ENCODE assay signal across 26 mouse cellular contexts in the genomic region with DNA sequence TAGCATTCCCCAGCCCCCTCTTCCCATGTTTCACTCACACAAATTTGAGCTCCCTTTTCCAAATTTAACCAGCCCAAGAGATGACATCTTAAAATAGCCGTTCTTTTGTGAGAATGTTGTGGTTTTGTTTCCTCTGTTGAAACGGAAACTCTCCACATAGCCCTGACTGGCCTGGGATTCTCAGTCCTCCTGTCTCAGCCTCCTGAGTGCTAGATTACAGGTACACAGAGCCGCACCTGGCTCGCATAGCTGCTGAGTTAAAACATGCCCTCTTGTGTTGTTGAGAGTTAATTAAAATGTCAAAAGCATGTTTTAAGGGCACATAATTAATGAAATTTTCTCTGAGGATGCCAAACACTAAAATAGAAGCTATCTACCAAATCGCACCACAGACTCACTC. TPM values are rescaled to one million over a fixed set of nuclear protein-coding genes. Genes with fewer than 3 reads are reported as not detected.
DNase-seq lines count a peak whose midpoint lies in the region; ATAC-seq and TF ChIP-seq lines count a peak whose summit lies in the region.
"Had no signal": no experiment of that assay in that cellular context is flagged by ENCODE, and none has a peak within 500 bp of the region (broad histone marks: within the 10 kb centered on the region; RNA-seq: fewer than 3 reads in every experiment).

No protein-coding gene starts in this region.

- WGBS in midbrain, embryonic 11.5 days = 86% methylated on average over 5 of the region's 5 CpGs
- WGBS in midbrain, embryonic 14.5 days = 90% methylated on average over 5 of the region's 5 CpGs

- no peak overlapping the region for H3K4me3 ChIP-seq in layer of hippocampus, adult 2 months
- no peak overlapping the region for H3K4me3 ChIP-seq in midbrain, embryonic 11.5 days (ENCODE audit: low read depth, low read length)
- no peak overlapping the region for H3K4me3 ChIP-seq in midbrain, embryonic 14.5 days (replicated peaks; ENCODE audit: low read depth, low read length)
- H3K4me3 ChIP-seq: embryonic facial prominence, embryonic 10.5 days; embryonic facial prominence, embryonic 12.5 days; forebrain, embryonic 13.5 days; forebrain, embryonic 15.5 days had no signal

- DNase-seq in frontal cortex, postnatal 10 days (ENCODE audit: low spot score in 2 of 2) = no peak
- no peak for DNase-seq in layer of hippocampus, adult 2 months (ENCODE audit: low spot score in 2 of 2)
- DNase-seq in layer of hippocampus, adult 9-10 months (ENCODE audit: low spot score) = no peak
- peak; percentile 57 for DNase-seq in midbrain, embryonic 11.5 days (ENCODE audit: low spot score, missing footprints)
- no peak for DNase-seq in midbrain, embryonic 14.5 days
- DNase-seq: adrenal gland, adult 8-10 months; adrenal gland, postnatal 14 days; adrenal gland, postnatal 36 days; B cell, adult 2 months; cerebellum, adult 11-12 months; cerebellum, adult 2 months; cerebellum, adult 9-10 months; cerebellum, postnatal 10 days; cerebellum, postnatal 25 days had no signal

- no peak overlapping the region for H3K4me2 ChIP-seq in midbrain, embryonic 11.5 days
- H3K4me2 ChIP-seq in midbrain, embryonic 14.5 days (ENCODE audit: low read length) = no peak overlapping the region
- H3K4me2 ChIP-seq: embryonic facial prominence, embryonic 12.5 days; forebrain, embryonic 13.5 days; forebrain, embryonic 15.5 days had no signal

- H3K27me3 ChIP-seq in midbrain, embryonic 11.5 days (ENCODE audit: control insufficient read depth, insufficient read depth, low read length) = no peaks in the 10 kb centered on the region
- H3K27me3 ChIP-seq in midbrain, embryonic 14.5 days (ENCODE audit: control insufficient read depth, insufficient read depth, low read length) = no peaks in the 10 kb centered on the region
- H3K27me3 ChIP-seq: CH12.LX; embryonic facial prominence, embryonic 12.5 days; forebrain, embryonic 13.5 days; forebrain, embryonic 15.5 days; Patski had no signal

- H3K9me3 ChIP-seq in midbrain, embryonic 11.5 days (ENCODE audit: control insufficient read depth, low read length) = no peaks in the 10 kb centered on the region
- no peaks in the 10 kb centered on the region for H3K9me3 ChIP-seq in midbrain, embryonic 14.5 days (ENCODE audit: control insufficient read depth, low read length)
- H3K9me3 ChIP-seq: embryonic facial prominence, embryonic 10.5 days; embryonic facial prominence, embryonic 12.5 days; forebrain, embryonic 13.5 days; forebrain, embryonic 15.5 days; G1E had no signal

- H3K27ac ChIP-seq in layer of hippocampus, adult 2 months = peak overlapping the region; percentile 28; the same call in 1 of the 2 replicates
- no peak overlapping the region for H3K27ac ChIP-seq in midbrain, embryonic 11.5 days (ENCODE audit: low read depth, low read length)
- H3K27ac ChIP-seq in midbrain, embryonic 14.5 days (replicated peaks; ENCODE audit: low read depth, low read length) = no peak overlapping the region
- H3K27ac ChIP-seq: embryonic facial prominence, embryonic 10.5 days; embryonic facial prominence, embryonic 12.5 days; forebrain, embryonic 13.5 days; forebrain, embryonic 15.5 days had no signal

- no peak for TF ChIP-seq CTCF in layer of hippocampus, adult 2 months (conservative IDR thresholded peaks at IDR 0.05)

- H3K36me3 ChIP-seq in midbrain, embryonic 11.5 days (ENCODE audit: control insufficient read depth, insufficient read depth, low read length) = no peaks in the 10 kb centered on the region
- no peaks in the 10 kb centered on the region for H3K36me3 ChIP-seq in midbrain, embryonic 14.5 days (ENCODE audit: control insufficient read depth, insufficient read depth, low read length)
- H3K36me3 ChIP-seq: embryonic facial prominence, embryonic 10.5 days; embryonic facial prominence, embryonic 12.5 days; forebrain, embryonic 15.5 days; G1E had no signal

- peak; percentile 55 for ATAC-seq in frontal cortex, adult (ENCODE audit: low TSS enrichment)
- ATAC-seq in midbrain, embryonic 11.5 days (ENCODE audit: low FRiP score) = no peak
- ATAC-seq in midbrain, embryonic 14.5 days (ENCODE audit: low FRiP score, low TSS enrichment) = no peak
- ATAC-seq: forebrain, embryonic 13.5 days; forebrain, embryonic 15.5 days; Patski had no signal

- H3K9ac ChIP-seq in midbrain, embryonic 11.5 days (ENCODE audit: low read length) = no peak overlapping the region
- H3K9ac ChIP-seq in midbrain, embryonic 14.5 days (replicated peaks; ENCODE audit: low read length) = no peak overlapping the region
- H3K9ac ChIP-seq: embryonic facial prominence, embryonic 12.5 days; forebrain, embryonic 13.5 days; forebrain, embryonic 15.5 days had no signal

- H3K4me1 ChIP-seq in midbrain, embryonic 11.5 days (ENCODE audit: control insufficient read depth, insufficient read depth, low read length) = no peaks in the 10 kb centered on the region
- H3K4me1 ChIP-seq in midbrain, embryonic 14.5 days (ENCODE audit: control insufficient read depth, insufficient read depth, low read length) = no peaks in the 10 kb centered on the region
- H3K4me1 ChIP-seq: embryonic facial prominence, embryonic 10.5 days; embryonic facial prominence, embryonic 12.5 days; forebrain, embryonic 13.5 days; forebrain, embryonic 15.5 days had no signal

RNA-seq across cellular contexts. Expression of a gene that starts 3.7 kb away (rescaled TPM):
- total RNA-seq in layer of hippocampus, adult 2 months (2021) = not detected
- not detected in 2 replicates for polyA plus RNA-seq in midbrain, embryonic 11.5 days (2014; fragmentation: Nextera tagmentation; extraction: Ambion mirVana)
- polyA plus RNA-seq in midbrain, embryonic 14.5 days (2014; fragmentation: Nextera tagmentation; extraction: Ambion mirVana) = not detected in 2 replicates
- total RNA-seq: adrenal gland, adult 8-10 months; adrenal gland, postnatal 14 days; CH12.LX had no signal
- polyA plus RNA-seq: CD4-positive, CD25-positive, alpha-beta regulatory T cell, adult 4 months; cortical plate, adult 2 months; embryonic facial prominence, embryonic 10.5 days; embryonic facial prominence, embryonic 14.5 days; forebrain, embryonic 11.5 days; forebrain, embryonic 13.5 days; forebrain, embryonic 15.5 days; G1E; Patski had no signal
